Mouse (Mus musculus) stomach, embryonic 16.5 days (tissue): ENCODE data around the gene Fry. TPM values are rescaled to one million over a fixed set of nuclear protein-coding genes. Genes with fewer than 3 reads are reported as not detected.
"Not testable (repeated sequence)": the region's sequence is repeated elsewhere in the genome, so short reads cannot be mapped to it uniquely, and the experiment has no call there.

Experiments used
- ATAC-seq: fragments of 200-750 bp; cut with Nextera tagmentation; 2 replicates; pipeline ENCODE4 v1.8.0; 2017; ENCODE audit warnings: moderate number of reproducible peaks, moderate TSS enrichment; ENCODE audit not compliant: insufficient read depth, low FRiP score
- H3K27ac ChIP-seq: fragments of 300-500 bp; sonication (generic); 2 replicates; pipeline ENCODE4 v1.5.1; 2014; ENCODE audit warnings: low read length
- H3K27me3 ChIP-seq: fragments of 300-500 bp; sonication (generic); 2 replicates; pipeline ENCODE4 v1.6.1; 2014; ENCODE audit warnings: low read length, control low read depth, mixed read lengths; ENCODE audit not compliant: control insufficient read depth, insufficient read depth
- H3K36me3 ChIP-seq: fragments of 300-500 bp; sonication (generic); 2 replicates; pipeline ENCODE4 v1.6.1; 2014; ENCODE audit warnings: low read length; ENCODE audit not compliant: control insufficient read depth, insufficient read depth
- H3K4me1 ChIP-seq: fragments of 300-500 bp; sonication (generic); 2 replicates; pipeline ENCODE4 v1.6.1; 2014; ENCODE audit warnings: low read length, control low read depth, mixed read lengths; ENCODE audit not compliant: control insufficient read depth, insufficient read depth
- H3K4me2 ChIP-seq: fragments of 300-500 bp; sonication (generic); 2 replicates; pipeline ENCODE4 v1.6.1; 2014; ENCODE audit warnings: low read depth, low read length, mixed read lengths
- H3K4me3 ChIP-seq: fragments of 300-500 bp; sonication (generic); replicated peaks from 2 replicates; pipeline ENCODE4 v1.5.1; 2014; ENCODE audit warnings: mild to moderate bottlenecking, low read length
- H3K9ac ChIP-seq: fragments of 300-500 bp; sonication (generic); 2 replicates; pipeline ENCODE4 v1.6.1; 2014; ENCODE audit warnings: low read length
- H3K9me3 ChIP-seq: fragments of 300-500 bp; sonication (generic); replicated peaks from 2 replicates; pipeline ENCODE4 v1.6.1; 2016; ENCODE audit warnings: low read length, control low read depth; ENCODE audit not compliant: control insufficient read depth
- WGBS: fragments of 180-500 bp; shearing (Covaris S2); extraction: QIAGEN DNeasy Blood & Tissue Kit; methylation state at CpG from one replicate; pipeline ENCODE4 v1.1.7; 2014; 5-methylcytosine and 5-hydroxymethylcytosine counted together
- polyA plus RNA-seq: library from polyadenylated mRNA; unstranded; fragments of >200 nt; fragmentation: Nextera tagmentation; extraction: Ambion mirVana; gene quantifications from 2 replicates; pipeline ENCODE4 v1.2.1, GENCODE M21; 2015

Fry gene
- polyA plus RNA-seq, 1 experiment from 2014 or later, result 10.8 TPM

DNA sequence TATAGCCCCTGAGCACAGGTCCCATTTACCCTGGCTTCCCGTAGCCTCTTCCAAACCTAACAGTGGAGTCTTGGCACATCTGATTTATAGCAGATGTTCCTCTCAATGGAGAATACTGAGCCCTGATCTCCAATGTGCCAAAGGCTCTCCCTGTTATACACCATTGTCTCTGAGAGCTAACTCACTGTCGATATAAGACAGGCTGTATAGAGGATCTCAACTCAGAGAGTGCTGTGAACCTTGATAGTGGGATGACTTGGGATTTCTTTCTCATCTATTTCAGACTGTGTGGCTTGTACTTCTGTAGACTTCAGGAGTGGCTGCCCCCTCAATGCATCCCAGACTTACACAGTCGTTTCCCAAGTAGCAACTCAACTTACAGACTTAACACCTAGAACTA, 371.8 kb downstream of the Fry start:
- Histone ChIP-seq H3K9ac (no peak overlapping the region), H3K27me3 (no peaks in the 10 kb centered on the region), H3K36me3 (no peaks in the 10 kb centered on the region), H3K9me3 (no peaks in the 10 kb centered on the region), H3K4me2 (no peak overlapping the region), H3K27ac (no peak overlapping the region), H3K4me1 (no peaks in the 10 kb centered on the region), H3K4me3 (no peak overlapping the region)
- 64% methylated on average over 3 of the region's 3 CpGs for WGBS
- no peak for ATAC-seq

DNA sequence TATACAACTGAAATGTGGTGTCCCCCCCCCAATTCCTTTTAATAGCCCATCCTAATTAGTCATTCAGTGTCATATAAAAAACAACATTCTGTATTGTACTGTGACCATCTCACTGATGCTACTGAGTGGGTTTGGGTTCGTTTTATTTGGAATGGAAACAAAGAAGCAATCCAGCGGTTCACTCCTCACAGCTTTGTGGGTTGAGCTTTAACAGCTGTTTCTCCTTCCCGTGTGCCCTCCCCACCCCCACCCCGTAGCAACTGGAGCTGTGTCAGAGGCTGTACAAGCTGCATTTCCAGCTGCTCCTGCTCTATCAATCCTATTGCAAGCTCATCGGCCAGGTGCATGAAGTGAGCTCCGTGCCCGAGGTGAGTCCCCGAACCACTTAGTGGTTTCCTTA, 372.4 kb downstream of the Fry start:
- H3K9me3 ChIP-seq, result no peaks in the 10 kb centered on the region
- H3K4me1 ChIP-seq, result no peaks in the 10 kb centered on the region
- no peak overlapping the region for H3K4me3 ChIP-seq
- 42% methylated on average over 8 of the region's 8 CpGs for WGBS
- 0 out of 2 replicates have a peak overlapping the region, but pooled peaks have one; percentile 13 for H3K4me2 ChIP-seq
- no peaks in the 10 kb centered on the region for H3K36me3 ChIP-seq
- ATAC-seq, result peak; percentile 10; the same call in 1 of the 2 replicates
- no peak overlapping the region for H3K9ac ChIP-seq
- H3K27ac ChIP-seq, result no peak overlapping the region
- H3K27me3 ChIP-seq, result no peaks in the 10 kb centered on the region

DNA sequence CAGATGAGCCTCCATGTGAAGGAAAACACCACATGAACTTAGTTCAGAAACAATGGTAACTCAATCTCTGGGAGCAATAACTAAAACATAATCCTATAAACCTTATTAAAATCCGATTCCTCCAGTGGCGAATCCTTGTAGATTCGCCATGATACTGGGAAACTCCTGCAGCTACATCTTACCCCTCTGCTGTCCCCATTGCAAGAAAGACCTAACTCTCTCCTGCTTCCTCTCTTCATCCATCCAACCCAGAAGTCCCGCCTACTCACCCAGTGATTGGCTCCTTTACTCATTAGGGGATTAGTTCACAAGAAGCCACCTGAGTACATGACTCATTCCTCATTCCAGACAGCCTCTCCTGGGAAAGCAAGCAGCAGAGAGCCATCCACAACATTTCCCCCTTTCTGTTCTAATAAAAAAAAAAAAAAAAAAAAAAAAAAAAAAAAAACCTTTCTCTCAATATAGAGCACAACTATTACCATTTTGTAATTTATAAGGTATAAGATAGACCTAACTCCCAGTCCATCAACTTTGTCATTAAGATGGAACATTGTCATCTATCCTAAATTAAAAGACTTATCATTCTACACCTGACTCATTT, 373.2 kb downstream of the Fry start:
- WGBS, result 91% methylated on average over 4 of the region's 4 CpGs

DNA sequence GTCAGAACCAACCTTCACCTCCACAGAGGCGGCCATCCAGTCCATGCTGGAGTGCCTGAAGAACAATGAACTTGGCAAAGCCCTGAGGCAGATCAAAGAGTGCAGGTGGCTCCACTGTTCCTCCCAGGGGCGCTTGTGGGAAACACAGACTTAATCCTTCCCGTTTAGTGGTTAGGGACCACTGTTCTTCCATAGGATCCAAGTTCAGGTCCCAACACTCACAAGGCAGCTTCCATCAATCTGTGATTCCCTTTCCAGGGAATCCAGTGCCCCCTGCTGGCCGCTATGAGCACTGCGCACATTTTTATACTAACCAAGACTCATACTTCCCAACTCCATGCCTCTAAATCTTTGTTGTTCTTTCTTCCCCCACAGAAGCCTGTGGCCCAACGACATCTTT, 377.3 kb downstream of the Fry start:
- H3K4me3 ChIP-seq, result no peak overlapping the region
- H3K9me3 ChIP-seq, result no peaks in the 10 kb centered on the region
- H3K27me3 ChIP-seq, result no peaks in the 10 kb centered on the region
- no peaks in the 10 kb centered on the region for H3K4me1 ChIP-seq
- 46% methylated on average over 6 of the region's 6 CpGs for WGBS
- H3K36me3 ChIP-seq, result no peaks in the 10 kb centered on the region
- no peak overlapping the region for H3K27ac ChIP-seq
- H3K4me2 ChIP-seq, result no peak overlapping the region
- no peak overlapping the region for H3K9ac ChIP-seq
- ATAC-seq, result no peak

More for the DNA sequence above, 373.2 kb downstream of the Fry start:
- not testable (repeated sequence) for H3K4me2 ChIP-seq, H3K9me3 ChIP-seq, H3K36me3 ChIP-seq, H3K4me3 ChIP-seq, H3K27ac ChIP-seq, H3K4me1 ChIP-seq, ATAC-seq, H3K9ac ChIP-seq, H3K27me3 ChIP-seq

DNA sequence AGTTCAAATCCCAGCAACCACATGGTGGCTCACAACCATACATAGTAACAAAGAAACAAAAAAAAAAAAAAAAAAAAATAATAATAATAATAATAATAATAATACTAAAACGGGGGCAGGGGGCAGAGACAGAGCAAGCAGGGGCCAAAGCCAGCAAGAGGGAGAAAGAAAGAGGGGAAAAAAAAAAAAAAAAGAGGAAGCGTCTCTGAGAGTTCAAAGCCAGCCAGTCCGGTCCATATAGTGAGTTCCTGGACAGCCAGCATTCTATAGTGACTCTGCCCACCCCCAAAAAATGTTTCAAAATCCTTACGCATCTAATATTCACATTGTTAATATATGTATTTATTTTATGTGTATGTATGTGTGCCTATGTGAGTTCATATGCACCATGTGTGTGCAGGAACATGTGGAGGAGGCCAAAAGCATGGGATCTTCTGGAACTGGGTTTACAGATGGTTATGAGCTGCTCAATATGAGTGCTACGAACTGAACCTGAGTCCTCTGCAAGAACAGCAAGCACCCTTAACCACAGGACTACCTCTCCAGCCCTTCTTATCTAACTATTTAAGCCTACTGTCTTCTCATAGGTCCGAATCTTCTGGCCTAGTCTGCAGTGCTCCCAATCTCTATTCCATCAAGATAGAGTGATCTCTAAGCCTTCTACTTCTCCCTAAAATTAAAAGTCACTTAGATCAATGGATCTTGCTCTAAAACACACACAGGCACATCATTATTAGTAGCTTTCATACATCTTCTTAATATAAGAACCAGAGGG, 392.2 kb downstream of the Fry start:
- H3K4me2 ChIP-seq, result no peak overlapping the region
- 73% methylated on average over 6 of the region's 6 CpGs for WGBS
- no peaks in the 10 kb centered on the region for H3K9me3 ChIP-seq
- H3K9ac ChIP-seq, result no peak overlapping the region
- no peaks in the 10 kb centered on the region for H3K36me3 ChIP-seq
- no peak for ATAC-seq
- H3K4me3 ChIP-seq, result no peak overlapping the region
- H3K27me3 ChIP-seq, result no peaks in the 10 kb centered on the region
- H3K27ac ChIP-seq, result no peak overlapping the region
- no peaks in the 10 kb centered on the region for H3K4me1 ChIP-seq

DNA sequence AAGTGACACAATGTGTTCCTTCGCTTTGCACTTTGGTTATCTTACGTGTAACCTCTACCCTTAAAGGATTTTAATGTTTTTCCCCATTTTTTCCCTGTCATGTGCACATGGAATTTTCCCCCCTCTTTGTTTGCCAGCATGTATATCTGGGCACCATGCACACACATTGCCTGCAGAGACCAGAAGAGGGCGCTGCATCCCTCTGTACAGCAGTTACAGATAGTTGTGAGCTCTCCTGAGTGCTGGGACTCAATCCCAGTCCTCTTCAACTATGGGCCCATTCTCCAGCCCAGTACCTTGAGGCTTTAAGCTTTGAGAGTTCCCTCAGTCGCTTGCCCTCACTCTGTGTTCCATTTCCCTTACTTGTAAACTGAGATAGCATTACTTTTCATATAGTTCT, 394.8 kb downstream of the Fry start:
- no peaks in the 10 kb centered on the region for H3K9me3 ChIP-seq
- H3K4me2 ChIP-seq, result no peak overlapping the region
- H3K4me3 ChIP-seq, result no peak overlapping the region
- H3K9ac ChIP-seq, result no peak overlapping the region
- ATAC-seq, result no peak
- H3K27ac ChIP-seq, result no peak overlapping the region
- 74% methylated on average over 4 of the region's 4 CpGs for WGBS
- H3K36me3 ChIP-seq, result no peaks in the 10 kb centered on the region
- no peaks in the 10 kb centered on the region for H3K4me1 ChIP-seq
- no peaks in the 10 kb centered on the region for H3K27me3 ChIP-seq

DNA sequence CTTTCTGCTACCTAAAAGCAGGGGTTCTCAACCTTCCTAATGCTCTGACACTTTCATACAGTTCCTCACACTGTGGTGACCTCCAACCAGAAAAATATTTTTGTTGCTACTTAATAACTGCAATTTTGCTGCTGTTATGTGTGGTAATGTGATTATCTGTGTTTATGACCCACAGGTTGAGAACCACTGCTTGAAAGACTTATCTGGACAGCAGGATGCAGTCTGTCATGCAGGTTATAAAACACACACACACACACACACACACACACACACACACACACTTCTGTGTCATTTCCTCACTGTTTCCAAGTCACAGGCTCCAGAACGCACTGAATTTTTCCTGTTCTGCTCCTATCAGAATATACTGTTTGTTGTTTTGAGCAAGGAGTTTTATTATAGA, 395.6 kb downstream of the Fry start:
- WGBS, result 80% methylated on average over 1 of the region's 1 CpGs
- no peak overlapping the region for H3K4me3 ChIP-seq
- no peak overlapping the region for H3K4me2 ChIP-seq
- H3K36me3 ChIP-seq, result no peaks in the 10 kb centered on the region
- no peak for ATAC-seq
- H3K9me3 ChIP-seq, result no peaks in the 10 kb centered on the region
- H3K4me1 ChIP-seq, result no peaks in the 10 kb centered on the region
- no peaks in the 10 kb centered on the region for H3K27me3 ChIP-seq
- no peak overlapping the region for H3K9ac ChIP-seq
- H3K27ac ChIP-seq, result no peak overlapping the region

DNA sequence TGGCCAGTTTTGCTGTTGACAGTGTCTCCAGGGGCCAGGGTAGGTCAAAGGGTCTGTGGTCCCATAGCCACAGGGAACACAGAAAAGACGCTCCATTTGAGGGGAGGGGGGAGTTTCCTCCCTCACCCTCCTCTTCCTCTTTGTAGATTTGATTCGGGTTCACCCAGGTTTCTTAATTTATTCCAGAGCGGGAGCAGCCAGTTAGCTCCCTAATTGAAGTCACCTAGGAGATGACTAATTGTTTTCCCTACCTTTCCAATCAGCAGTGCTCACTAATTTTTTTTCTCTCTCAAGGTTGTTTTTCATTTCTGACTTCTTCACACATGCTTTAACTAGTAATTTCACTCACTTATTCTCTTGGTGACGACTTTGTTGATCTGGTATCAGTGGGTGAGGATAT, 399.6 kb downstream of the Fry start, which contains the start of gene Zar1l:
Gene Zar1l, minus strand, starts transcription at position 101 of the 400 bp plus-strand sequence.
- WGBS, result 54% methylated on average over 4 of the region's 4 CpGs

DNA sequence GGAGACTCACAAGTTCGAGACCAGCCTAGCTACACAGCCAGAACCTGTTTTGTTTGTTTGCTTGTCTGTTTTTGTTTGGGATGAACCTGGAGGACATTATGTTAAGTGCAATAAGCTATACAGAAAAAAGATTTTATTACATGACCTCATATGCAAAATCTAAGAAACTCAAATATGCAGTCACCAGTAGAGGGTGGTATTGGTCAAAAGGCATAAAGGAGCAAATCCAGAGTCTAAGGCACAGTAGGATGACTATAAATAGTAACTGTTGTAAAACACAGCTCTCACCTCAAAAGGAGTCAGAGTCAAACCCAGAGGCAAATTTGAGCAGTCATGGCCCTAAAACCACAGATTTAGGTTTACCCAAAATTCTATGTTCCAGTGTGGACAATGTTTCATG, 401.1 kb downstream of the Fry start:
- peaks cover 14% of the 10 kb centered on the region for H3K4me1 ChIP-seq
- WGBS, result 83% methylated on average over 1 of the region's 1 CpGs
- no peak overlapping the region for H3K27ac ChIP-seq
- H3K4me2 ChIP-seq, result no peak overlapping the region
- no peaks in the 10 kb centered on the region for H3K9me3 ChIP-seq
- no peaks in the 10 kb centered on the region for H3K27me3 ChIP-seq
- H3K9ac ChIP-seq, result no peak overlapping the region
- no peak for ATAC-seq
- H3K4me3 ChIP-seq, result no peak overlapping the region
- no peaks in the 10 kb centered on the region for H3K36me3 ChIP-seq

More for the DNA sequence above, 399.6 kb downstream of the Fry start, which contains the start of gene Zar1l:
- H3K27ac ChIP-seq, result no peak within 1 kb of the TSS
- H3K4me1 ChIP-seq, result peaks cover 4% of the 10 kb centered on the region
- H3K36me3 ChIP-seq, result no peaks in the 10 kb centered on the region
- no peak within 1 kb of the TSS for H3K9ac ChIP-seq
- H3K4me3 ChIP-seq, result no peak within 1 kb of the TSS
- no peaks in the 10 kb centered on the region for H3K9me3 ChIP-seq
- no peak for ATAC-seq
- no peak within 1 kb of the TSS for H3K4me2 ChIP-seq
- H3K27me3 ChIP-seq, result no peaks in the 10 kb centered on the region
